Mouse (Mus musculus): ENCODE results near the gene Bcl2l2.

GRCm38 (mm10) chr14:54864313-54865036 lies 18.7 kb upstream of the Bcl2l2 start:
- no peak; the same call in 1 of the 2 replicates for TF ChIP-seq KAT2A (conservative IDR thresholded peaks at IDR 0.05; ENCODE audit: low read depth, low read length)
- no peak for TF ChIP-seq CTCF (IDR thresholded peaks at IDR 0.05 in 2 of 3, conservative IDR thresholded peaks at IDR 0.05 in 1 of 3; ENCODE audit: control insufficient read depth in 1 of 3, insufficient read depth in 1 of 3, low read depth in 2 of 3, low read length in 3 of 3, poor library complexity in 1 of 3, severe bottlenecking in 1 of 3)
- TF ChIP-seq USF2 (IDR thresholded peaks at IDR 0.05; ENCODE audit: borderline replicate concordance in 1 of 2, insufficient read depth in 1 of 2, low read depth in 1 of 2, low read length in 2 of 2) = no peak
- no peak for TF ChIP-seq ZKSCAN1 (IDR thresholded peaks at IDR 0.05; ENCODE audit: low read depth, low read length)
- no peak for TF ChIP-seq ETS1 (IDR thresholded peaks at IDR 0.05; ENCODE audit: low read depth, low read length)
- TF ChIP-seq UBTF (IDR thresholded peaks at IDR 0.05; ENCODE audit: borderline replicate concordance, insufficient read depth, low read depth, low read length) = no peak
- no peak for TF ChIP-seq EP300 (IDR thresholded peaks at IDR 0.05; ENCODE audit: low read depth in 1 of 2, low read length in 2 of 2)
- no peak for TF ChIP-seq POLR2A (IDR thresholded peaks at IDR 0.05; ENCODE audit: control insufficient read depth in 1 of 2, insufficient read depth in 1 of 2, low read depth in 1 of 2, low read length in 2 of 2, poor library complexity in 1 of 2)
- TF ChIP-seq NELFE (IDR thresholded peaks at IDR 0.05; ENCODE audit: low read depth, low read length) = no peak
- TF ChIP-seq E2F4 (IDR thresholded peaks at IDR 0.05; ENCODE audit: borderline replicate concordance, low read depth, low read length) = no peak
